Mouse (Mus musculus): ENCODE measurements at regions not wholly inside any gene's neighbourhood (a gene's known extent, or its start where the extent isn't known, plus 50 kb on each side); places are given as distances from the start of the nearest gene placed in this dataset.

- peak in 1 of 2 experiments; percentile 16 for DNase-seq (ENCODE audit: low spot score in 2 of 2)
Measured at GRCm38 (mm10) chr11:18437834-18438611, 484.3 kb upstream of the Etaa1 start.

- no peak for DNase-seq (ENCODE audit: low spot score in 2 of 2)
Measured at GRCm38 (mm10) chr11:18421076-18421475, 467.4 kb upstream of the Etaa1 start.

- no peak for DNase-seq (ENCODE audit: low spot score in 2 of 2)
Measured at GRCm38 (mm10) chr11:18413769-18414168, 460.1 kb upstream of the Etaa1 start.

DNA sequence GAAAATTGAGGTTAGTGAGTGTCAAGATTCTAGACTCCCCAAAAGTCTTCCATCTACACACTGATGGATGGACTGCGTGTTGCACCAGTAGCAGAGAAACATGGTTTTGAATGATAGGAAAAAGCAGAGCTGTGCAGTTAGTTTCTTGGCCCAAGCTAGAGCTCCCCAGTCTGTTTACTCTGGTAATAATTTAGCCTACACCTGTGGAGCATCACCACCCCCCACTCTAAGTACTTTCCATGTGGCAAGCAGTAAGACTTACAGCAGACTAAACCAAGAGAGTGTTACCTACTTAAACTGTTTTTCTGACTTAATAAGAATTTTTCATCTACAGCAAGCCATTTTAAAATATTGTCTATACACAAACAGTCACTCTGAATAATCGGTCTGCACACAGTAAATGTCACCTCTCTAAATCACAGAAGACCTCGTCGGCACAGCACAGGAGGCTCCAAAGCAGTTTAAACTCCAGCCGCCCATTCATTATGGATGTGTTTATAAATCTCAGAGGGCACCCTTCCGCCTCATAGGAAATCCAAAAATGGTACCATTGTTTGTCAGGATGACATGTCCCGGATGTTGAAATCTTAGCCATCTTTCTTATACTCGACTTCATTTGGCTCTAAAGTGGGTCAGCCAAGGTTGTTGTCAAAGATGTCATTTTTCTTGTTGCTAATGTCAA lies 454.5 kb upstream of the Etaa1 start:
- no peak for DNase-seq (ENCODE audit: low spot score in 2 of 2)

GRCm38 (mm10) chr11:18399561-18399960 lies 445.9 kb upstream of the Etaa1 start:
- DNase-seq (ENCODE audit: low spot score in 2 of 2): no peak

DNA sequence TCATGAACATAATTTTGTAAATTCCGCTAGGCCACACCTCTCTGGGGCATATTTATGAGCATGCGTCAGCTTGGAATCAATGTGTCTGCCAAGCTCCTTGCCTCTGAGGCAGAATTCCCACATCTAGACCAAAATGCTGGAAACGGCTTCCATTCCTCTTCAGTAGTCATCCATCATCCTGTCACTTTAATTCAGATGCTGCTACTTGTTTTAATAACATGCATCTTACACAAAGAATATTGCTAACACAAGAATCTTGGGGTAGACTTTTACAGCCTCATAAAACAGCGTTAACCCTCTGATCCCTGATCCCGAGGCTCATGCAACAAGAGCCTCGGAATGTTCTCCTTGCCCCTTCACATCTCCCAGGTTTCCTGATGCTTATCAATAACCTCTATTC lies 442.7 kb upstream of the Etaa1 start:
- DNase-seq (ENCODE audit: low spot score in 2 of 2): no peak

GRCm38 (mm10) chr11:18395631-18396030 lies 442.0 kb upstream of the Etaa1 start:
- DNase-seq (ENCODE audit: low spot score in 2 of 2): no peak

DNA sequence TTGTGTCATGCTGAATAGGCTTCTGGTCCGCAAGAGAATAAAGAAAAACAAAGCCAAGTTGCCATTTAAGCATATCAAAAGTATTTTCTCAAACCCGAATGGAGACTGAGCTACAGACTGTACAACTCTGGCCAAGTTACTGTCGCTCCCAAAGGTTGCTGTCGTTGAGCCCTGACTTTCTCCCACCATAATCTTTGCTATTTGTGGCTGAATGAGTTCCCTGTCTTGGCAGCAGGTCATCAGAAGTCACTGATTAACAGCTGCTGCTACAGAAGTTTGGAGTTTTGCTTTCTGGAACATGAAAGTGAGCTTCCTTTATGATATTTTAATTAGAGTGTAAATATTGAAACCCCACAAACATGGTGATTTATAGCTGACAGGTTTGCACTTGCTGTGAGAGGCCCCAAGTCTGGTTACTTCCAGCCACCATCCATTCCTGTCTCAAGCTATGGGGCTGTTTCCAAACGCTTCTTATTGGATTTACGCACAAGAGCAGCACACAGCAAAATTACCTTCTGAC lies 419.2 kb upstream of the Etaa1 start:
- no peak for DNase-seq (ENCODE audit: low spot score in 2 of 2)

DNA sequence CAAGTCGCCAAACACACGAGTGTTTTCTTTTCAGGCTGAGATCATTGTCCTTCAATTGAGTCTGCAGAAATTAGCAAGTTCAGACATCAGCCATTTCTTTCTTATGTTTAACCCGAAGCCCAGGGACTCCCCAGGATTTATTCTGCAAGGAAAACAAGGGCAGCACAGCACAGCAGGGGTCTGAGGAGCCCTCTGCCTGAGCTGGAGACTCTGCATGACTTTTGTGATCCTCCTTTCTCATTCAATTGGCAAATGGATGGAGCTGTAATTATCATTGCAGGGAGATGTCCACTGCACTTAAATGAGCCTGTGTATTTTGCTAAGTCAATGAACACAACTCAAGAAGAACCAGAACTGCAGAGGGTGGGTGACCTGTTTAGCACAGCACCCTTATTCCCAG lies 417.6 kb upstream of the Etaa1 start:
- no peak for DNase-seq (ENCODE audit: low spot score in 2 of 2)

DNA sequence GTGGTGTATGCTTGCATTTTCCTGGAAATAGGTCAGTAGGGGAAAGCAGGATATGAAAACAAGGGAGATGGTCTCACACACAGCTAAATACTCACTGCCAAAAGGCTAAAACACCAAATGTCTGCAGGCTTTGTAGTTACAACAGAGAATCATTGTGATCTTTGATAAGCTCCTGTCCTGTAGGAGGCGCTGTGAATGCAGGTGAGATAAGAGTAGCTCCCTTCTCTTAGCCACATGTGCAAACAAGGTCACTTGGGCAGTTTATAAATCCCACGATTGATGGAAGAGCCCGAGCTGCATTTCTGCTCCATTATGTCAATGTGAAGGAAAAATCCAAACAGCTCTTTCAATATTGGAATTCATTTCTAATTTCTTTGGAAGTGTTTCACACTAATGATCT lies 417.2 kb upstream of the Etaa1 start:
- no peak for DNase-seq (ENCODE audit: low spot score in 2 of 2)

DNA sequence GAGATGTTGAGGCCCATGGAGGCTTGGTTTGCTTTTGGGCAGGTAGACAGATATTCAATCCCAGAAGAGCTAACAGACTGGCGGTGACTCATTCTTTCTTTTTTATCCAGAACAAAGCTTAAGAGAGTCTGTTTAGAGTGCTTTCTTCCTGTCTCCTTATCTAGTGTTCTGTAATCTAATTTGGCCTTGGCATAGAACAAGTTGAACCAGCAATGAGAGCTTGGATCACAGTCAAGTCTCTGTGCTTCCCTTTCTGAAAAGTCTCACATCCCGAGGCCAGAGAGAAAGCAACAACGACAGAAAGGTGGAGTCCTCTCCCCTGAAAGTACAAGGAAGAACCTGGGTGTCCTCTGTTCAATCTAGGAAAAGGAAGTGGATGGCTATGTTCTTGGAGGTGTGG lies 401.2 kb upstream of the Etaa1 start:
- DNase-seq (ENCODE audit: low spot score in 2 of 2): no peak

- no peak for DNase-seq (ENCODE audit: low spot score in 2 of 2)
Measured at GRCm38 (mm10) chr11:18354156-18354555, 400.5 kb upstream of the Etaa1 start.

- no peak for DNase-seq (ENCODE audit: low spot score in 2 of 2)
Measured at GRCm38 (mm10) chr11:18347841-18348240, 394.2 kb upstream of the Etaa1 start.

DNA sequence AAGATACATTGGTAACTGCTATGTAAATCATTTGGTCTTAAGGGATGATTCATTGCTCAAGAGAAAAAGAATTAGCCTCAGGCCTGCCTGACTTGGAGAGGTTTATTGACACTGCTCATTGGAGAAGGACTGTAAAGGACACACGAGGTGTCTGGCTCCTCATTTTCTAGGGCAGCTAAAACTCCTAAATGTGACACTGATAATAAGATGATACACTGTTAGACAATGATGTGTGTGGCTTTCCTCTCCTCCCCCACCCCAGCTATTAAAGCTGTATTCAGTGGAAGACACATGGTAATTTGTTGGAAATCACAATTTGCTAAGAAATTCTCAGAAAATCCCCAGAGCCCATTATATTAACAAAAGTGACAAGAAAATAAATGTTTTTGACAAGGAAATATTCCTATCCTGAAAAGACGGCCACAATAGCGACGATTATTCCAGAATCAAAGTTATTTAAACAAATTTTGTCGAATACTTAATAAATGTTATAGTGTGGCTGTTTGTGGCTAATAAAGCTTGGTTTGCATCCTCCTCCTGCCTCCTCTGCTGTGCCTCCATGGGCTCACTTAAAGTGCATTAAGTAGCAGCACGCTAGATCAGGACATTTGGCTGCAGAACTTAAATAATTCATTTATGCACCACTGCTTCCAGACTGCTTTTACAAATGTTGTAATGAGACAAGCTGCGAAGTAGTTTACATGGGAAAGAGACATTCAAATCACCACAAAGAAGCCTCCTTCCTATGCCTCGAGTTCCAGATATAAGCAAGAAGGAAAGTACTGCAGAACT lies 360.0 kb upstream of the Etaa1 start:
- DNase-seq (ENCODE audit: low spot score in 2 of 2): no peak

GRCm38 (mm10) chr11:18296194-18297125 lies 342.8 kb upstream of the Etaa1 start:
- peak in 1 of 2 experiments; percentile 13 for DNase-seq (ENCODE audit: low spot score in 2 of 2)

- no peak for DNase-seq (ENCODE audit: low spot score in 2 of 2)
Measured at GRCm38 (mm10) chr11:18278585-18279136, 325.0 kb upstream of the Etaa1 start.

GRCm38 (mm10) chr11:18272392-18272791 lies 318.7 kb upstream of the Etaa1 start:
- DNase-seq (ENCODE audit: low spot score in 2 of 2): no peak

DNA sequence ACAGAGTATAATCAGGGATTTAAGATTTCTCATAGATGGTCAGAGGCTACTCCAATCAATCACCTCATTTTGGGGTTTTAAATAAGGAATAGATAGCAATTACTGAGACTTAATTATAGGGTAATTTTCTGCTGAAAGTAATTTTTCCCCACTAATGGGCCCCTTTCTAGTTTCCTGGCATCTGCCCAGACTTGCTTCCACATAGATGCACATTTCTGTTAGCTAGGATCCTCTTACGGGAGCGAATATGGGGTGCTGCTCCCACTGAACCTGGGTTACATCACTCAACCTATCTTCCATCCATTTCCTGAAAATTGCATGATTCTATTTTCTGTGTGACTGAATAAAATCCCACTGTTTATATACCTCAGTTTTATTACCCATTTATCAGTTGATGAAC lies 312.5 kb upstream of the Etaa1 start:
- DNase-seq (ENCODE audit: low spot score in 2 of 2): no peak

DNA sequence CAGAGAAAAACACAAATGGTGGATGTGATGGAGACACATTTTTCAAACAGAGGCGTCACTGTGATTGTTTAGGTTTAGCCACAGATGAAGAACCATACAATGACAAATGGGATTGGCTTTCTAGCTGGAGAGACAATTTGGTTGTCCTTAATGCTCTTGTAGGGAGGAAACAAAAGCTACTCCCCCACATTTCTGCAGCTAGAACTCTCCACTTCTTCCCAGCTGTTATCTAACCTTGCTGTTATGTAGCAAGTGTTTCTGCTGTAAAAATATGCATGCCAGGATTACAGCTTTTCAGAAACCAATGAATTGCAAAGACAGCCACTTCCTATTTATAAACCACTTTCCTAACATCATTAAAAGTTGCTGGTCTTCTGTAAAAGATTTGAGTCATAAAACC lies 309.2 kb upstream of the Etaa1 start:
- DNase-seq (ENCODE audit: low spot score in 2 of 2): no peak

DNA sequence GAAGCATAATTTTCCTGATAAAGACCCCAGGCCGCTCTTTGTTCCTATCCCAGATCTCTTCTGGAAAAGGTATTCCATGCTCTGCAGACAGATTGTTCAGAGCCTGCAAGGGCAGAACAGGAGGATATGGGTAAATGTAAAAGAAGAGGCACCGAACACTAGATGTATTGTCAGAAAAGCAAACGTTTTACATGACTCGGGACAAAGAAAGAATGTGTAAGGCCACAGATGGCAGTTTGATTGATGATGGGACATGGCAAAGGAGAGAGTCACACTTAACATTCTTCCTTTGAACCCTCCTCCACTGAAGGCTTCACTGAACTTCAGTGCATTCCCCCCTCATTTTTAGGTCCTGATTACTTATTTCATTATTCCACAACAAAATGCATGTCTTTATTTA lies 295.6 kb upstream of the Etaa1 start:
- DNase-seq (ENCODE audit: low spot score in 2 of 2): no peak

Measured in gastrocnemius, postnatal 4 days (tissue).